Mouse (Mus musculus) thymus, adult 18-20 months (tissue): ENCODE results near the gene Cdc14b.

ENCODE experiments used
- DNase-seq, 2 experiments: peaks; one replicate each; pipeline ENCODE4 v3.0.0; 2022; ENCODE audit warnings: mixed read lengths in 2 of 2

The Cdc14b gene

GRCm38 (mm10) chr13:64169746-64170145 is 105.3 kb downstream of the Cdc14b start:
- no peak for DNase-seq

DNA sequence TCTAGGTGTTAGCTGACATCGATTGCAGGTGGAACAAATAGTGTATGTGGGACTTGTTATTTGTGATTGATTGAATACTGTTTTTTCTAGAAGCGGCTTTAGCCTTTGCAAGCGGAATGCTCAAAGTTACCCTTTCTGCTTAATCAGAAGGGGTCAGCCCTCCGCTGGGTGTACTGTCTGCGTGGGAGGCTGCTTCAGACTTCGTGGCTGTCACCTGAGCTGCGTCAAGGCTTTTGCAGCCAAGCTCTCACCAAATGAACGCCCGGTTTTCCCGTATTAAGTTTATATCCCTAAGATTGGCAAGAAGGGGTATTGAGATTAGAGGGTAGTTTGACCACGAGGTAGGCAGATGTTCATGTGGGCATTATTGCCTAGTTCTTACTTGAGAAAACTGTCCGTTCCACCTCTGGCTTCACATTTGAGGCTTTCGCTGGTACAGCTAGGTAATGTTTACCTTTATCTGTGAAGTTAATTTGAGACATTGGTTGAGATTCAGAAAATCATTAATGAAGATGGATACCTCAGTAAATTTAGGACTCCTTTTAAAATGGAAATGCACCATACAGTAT is 111.9 kb downstream of the Cdc14b start:
- no peak for DNase-seq

- DNase-seq: peak; percentile 9 to 20
These were observed 112.5 kb downstream of the Cdc14b start for GRCm38 (mm10) chr13:64162626-64163025.

DNA sequence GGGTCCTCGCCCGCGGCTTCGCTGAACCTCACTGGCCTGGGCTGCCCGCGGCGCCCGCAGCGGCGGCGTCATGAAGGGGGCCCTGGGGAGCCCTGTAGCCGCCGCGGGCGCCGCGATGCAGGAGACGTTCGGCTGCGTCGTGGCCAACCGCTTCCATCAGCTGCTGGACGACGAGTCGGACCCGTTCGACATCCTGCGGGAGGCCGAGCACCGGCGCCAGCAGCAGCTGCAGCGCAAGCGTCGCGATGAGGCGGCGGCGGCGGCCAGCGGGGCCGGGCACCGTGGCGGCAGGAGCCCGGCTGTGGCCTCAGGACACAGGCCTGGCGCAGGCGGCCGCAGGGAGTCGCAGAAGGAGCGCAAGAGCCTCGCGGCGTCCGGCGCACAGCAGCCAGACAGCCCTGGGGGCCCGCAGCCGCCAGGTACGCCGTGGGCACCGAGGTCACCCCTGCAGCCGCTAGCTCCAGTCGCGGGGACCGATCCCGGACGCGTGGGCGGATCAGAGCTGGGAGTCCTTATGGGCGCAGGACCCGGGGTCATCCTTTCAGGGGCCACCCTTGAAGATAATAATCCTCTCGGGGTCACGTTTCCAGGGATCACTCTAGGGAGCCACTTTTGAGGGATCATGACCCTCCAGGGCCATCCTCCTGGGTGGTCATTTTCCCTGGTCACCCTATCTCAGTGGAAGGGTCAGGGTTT is 113.0 kb downstream of the Cdc14b start:
- peak in 1 of 2 experiments; percentile 45 for DNase-seq

DNA sequence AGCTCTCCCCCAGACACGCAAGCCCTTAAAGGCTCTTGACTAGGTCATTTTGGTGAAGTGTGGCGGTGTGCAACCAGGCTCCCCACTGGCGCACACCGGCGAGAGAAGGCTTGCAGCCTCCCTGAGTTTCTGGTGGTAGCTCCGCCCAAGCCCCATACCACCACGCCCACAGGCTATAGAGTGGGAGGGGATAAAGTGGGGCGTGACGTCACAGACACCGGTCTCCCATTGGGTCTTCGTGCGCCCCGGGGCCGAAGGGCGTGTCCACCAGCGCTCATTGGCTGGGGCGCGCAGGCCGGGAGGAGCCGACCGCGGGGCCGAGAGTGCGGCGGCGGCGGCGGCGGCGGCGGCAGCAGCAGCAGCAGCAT is 113.6 kb downstream of the Cdc14b start, which contains the start of gene Habp4:
Gene Habp4 (plus strand): TSS at position 277 of the 368 bp plus-strand sequence.
- peak; percentile 97 to 98 for DNase-seq

DNA sequence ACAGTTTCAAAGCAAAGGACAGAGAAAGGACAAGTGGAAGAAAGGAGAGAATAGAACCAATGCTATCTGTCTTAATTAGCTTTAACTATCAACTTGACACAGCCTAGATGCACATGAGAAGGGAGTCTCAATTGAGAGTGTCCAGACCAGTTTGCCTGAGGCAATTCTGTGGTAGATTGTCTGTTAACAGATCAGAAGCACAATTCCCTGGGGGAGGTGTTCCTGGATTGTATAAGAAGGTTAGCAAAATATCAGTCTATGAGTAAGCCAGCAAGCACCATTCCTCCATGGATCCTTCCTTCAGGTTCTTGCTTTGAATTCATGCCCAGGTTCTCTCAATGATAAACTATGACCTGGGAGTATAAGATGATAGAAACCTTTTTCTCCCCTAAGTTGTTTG is 118.1 kb downstream of the Cdc14b start:
- DNase-seq: no peak

DNA sequence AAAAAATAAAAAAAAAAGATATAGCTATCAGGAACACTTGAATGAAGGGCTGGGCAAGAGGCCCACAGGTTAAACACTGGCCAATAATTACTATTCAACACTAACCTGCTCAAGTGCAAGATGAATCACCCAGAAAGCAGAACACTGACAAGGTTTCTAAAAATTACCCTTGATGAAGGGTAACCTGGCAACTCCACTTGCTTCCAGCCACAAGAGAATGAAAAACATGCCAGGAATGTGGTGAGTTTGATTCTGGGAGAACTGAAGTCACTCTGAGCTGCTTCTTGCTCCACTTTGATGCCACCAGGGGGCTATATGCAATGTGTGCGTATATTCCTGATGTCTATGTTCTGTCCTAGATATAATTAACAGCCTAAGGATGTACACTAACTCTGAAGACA is 119.9 kb downstream of the Cdc14b start:
- DNase-seq: no peak

GRCm38 (mm10) chr13:64154651-64155050 is 120.4 kb downstream of the Cdc14b start:
- DNase-seq: no peak

DNA sequence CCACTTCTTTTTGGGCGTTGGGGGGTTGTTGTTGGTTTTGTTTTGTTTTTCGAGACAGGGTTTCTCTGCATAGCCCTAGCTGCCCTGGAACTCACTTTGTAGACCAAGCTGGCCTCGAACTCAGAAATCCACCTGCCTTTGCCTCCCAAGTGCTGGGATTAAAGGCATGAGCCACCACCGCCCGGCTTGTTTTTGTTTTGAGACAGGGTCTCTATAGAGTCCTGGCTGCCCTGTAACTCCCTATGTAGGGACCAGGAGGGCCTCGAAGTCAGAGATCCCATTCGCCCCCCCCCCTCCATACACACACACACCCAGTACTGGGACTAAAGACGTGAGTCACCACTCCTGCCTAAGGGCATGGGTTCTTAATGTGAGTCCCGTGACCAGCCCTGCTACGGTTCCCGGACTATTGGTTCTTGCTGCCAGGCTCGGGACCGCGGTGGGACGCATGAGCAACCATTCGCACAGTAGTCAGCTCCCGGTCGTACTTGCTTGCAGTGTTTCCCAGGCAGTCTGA is 121.3 kb downstream of the Cdc14b start:
- peak; percentile 39 to 42 for DNase-seq

DNA sequence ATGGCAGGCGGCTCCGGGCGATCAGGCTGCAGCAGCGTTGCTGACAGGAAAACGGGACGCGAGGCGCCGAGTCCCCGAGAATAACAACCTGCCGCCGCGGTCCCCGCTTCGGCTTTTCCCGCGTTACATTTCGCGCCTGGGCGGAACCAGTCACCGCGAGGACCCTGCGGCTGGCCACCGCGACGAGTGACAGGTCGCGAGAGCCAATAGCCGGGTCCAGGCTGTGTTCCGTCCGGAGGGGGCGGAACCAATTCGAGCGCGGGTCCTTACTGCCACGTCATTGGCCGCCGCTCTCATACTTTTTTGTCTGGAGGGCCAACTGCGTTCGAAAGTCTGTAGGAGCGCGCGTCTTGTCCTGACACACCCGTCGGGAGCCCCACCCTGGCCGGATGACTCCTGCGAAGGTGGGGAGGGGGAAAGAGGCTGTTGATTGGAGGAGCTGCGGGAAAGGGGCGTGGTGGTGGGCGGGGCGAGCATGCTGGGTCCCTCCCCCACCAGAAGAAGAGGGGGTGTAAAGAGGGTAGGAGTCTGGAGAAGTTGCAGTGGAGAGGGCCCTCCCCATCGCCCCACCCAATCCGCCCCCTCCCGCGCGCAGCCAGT is 121.9 kb downstream of the Cdc14b start, which contains the start of gene Zfp367:
Gene Zfp367 (minus strand): TSS at position 120 of the 600 bp plus-strand sequence.
- peak; percentile 99 to 100 for DNase-seq

DNA sequence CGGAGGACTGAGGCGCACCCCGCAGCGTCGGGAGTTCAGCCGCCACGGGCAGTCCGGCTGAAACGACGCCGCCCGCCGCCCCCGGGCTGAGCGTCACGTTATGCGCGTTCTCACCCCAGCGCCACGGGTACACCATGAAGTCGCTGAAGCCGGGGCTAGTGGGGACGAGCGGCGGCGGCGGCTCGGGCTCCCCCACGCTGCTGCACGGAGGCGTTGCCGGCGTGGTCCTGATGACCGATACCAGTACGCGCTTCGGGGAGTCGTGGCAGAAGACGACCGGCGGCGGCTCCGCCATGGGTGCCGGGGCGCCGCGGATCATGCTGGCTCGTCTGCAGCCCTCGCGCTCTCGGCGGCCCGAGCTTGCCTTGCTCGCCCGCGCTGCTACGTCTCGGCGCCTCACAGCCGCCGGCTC is 122.4 kb downstream of the Cdc14b start:
- DNase-seq: peak in 1 of 2 experiments; percentile 48

GRCm38 (mm10) chr13:64152241-64152669 is 122.8 kb downstream of the Cdc14b start:
- peak; percentile 66 to 74 for DNase-seq

DNA sequence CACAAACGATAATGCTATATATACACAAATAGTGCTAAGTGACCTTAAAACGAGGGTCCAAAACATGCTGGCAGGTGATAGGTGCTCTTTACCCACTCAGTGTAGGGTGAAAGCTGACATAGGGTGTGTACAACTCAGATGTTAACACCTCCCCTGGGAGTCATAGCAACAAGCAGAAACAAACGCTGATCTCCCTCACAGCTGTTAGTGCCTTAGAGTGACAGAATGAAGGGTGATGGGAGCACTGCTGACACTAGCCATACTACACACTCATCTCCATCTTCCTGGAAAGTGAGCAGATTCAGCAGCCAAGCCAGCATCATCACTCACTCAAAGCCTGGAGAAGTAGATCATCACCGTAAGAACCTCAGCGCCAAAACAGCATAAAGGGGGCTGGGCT is 125.0 kb downstream of the Cdc14b start:
- DNase-seq: no peak
